Mouse (Mus musculus) limb, embryonic 14.5 days (tissue): ENCODE measurements around the gene Cd24a. TPM values are rescaled to one million over a fixed set of nuclear protein-coding genes. Genes with fewer than 3 reads are reported as not detected.

Source experiments
- ATAC-seq: fragments of 200-750 bp; cut with Nextera tagmentation; 2 replicates; pipeline ENCODE4 v1.8.0; 2017; ENCODE audit warnings: low read depth, moderate number of reproducible peaks, moderate TSS enrichment; ENCODE audit not compliant: low FRiP score
- DNase-seq: peaks from one replicate; pipeline ENCODE4 v3.0.0-alpha.2; 2015; ENCODE audit warnings: low spot score
- H3K27ac ChIP-seq: fragments of 300-500 bp; sonication (generic); replicated peaks from 2 replicates; pipeline ENCODE4 v1.5.1; 2014; ENCODE audit warnings: low read depth, mild to moderate bottlenecking, low read length, moderate library complexity, mixed read lengths
- H3K27me3 ChIP-seq: fragments of 300-500 bp; sonication (generic); 2 replicates; pipeline ENCODE4 v1.6.1; 2014; ENCODE audit warnings: low read length, mixed read lengths; ENCODE audit not compliant: control insufficient read depth, insufficient read depth
- H3K36me3 ChIP-seq: fragments of 300-500 bp; sonication (generic); 2 replicates; pipeline ENCODE4 v1.6.1; 2014; ENCODE audit warnings: mild to moderate bottlenecking, low read length, moderate library complexity, mixed read lengths; ENCODE audit not compliant: control insufficient read depth, insufficient read depth
- H3K4me1 ChIP-seq: fragments of 300-500 bp; sonication (generic); 2 replicates; pipeline ENCODE4 v1.6.1; 2014; ENCODE audit warnings: antibody characterized with exemption, low read length, mixed read lengths; ENCODE audit not compliant: control insufficient read depth, insufficient read depth
- H3K4me2 ChIP-seq: fragments of 300-500 bp; sonication (generic); replicated peaks from 2 replicates; pipeline ENCODE4 v1.6.1; 2014; ENCODE audit warnings: low read depth, mild to moderate bottlenecking, low read length, moderate library complexity; ENCODE audit not compliant: severe bottlenecking
- H3K4me3 ChIP-seq: fragments of 300-500 bp; sonication (generic); replicated peaks from 2 replicates; pipeline ENCODE4 v1.5.1; 2014; ENCODE audit warnings: low read length
- H3K9ac ChIP-seq: fragments of 300-500 bp; sonication (generic); 2 replicates; pipeline ENCODE4 v1.6.1; 2014; ENCODE audit warnings: mild to moderate bottlenecking, low read depth, low read length, moderate library complexity; ENCODE audit not compliant: severe bottlenecking
- H3K9me3 ChIP-seq: fragments of 300-500 bp; sonication (generic); 2 replicates; pipeline ENCODE4 v1.6.1; 2016; ENCODE audit warnings: low read length; ENCODE audit not compliant: control insufficient read depth
- POLR2A ChIP-seq: fragments of 200-500 bp; IDR thresholded peaks from 2 replicates; pipeline ENCODE4 v1.8.0; 2012; ENCODE audit warnings: inconsistent platforms, mild to moderate bottlenecking, moderate library complexity, borderline replicate concordance; ENCODE audit not compliant: insufficient read depth, insufficient read length; ENCODE audit errors: extremely low read depth
- WGBS: fragments of 180-500 bp; shearing (Covaris S2); extraction: QIAGEN DNeasy Blood & Tissue Kit; methylation state at CpG from one replicate; pipeline ENCODE4 v1.1.7; 2014; 5-methylcytosine and 5-hydroxymethylcytosine counted together
- polyA plus RNA-seq, 2 experiments: library from polyadenylated mRNA; depleted of rRNA in 1 of 2; stranded (reverse) in 1 of 2; unstranded in 1 of 2; fragments of >200 nt; fragmentation: Nextera tagmentation in 1 of 2; extraction: Ambion mirVana in 1 of 2; gene quantifications; 2 replicates each; pipeline versions ENCODE4 v1.2.1 to v1.2.3; 2012 to 2014

Cd24a gene
- polyA plus RNA-seq, 2 experiments = 268 to 335 TPM

DNA sequence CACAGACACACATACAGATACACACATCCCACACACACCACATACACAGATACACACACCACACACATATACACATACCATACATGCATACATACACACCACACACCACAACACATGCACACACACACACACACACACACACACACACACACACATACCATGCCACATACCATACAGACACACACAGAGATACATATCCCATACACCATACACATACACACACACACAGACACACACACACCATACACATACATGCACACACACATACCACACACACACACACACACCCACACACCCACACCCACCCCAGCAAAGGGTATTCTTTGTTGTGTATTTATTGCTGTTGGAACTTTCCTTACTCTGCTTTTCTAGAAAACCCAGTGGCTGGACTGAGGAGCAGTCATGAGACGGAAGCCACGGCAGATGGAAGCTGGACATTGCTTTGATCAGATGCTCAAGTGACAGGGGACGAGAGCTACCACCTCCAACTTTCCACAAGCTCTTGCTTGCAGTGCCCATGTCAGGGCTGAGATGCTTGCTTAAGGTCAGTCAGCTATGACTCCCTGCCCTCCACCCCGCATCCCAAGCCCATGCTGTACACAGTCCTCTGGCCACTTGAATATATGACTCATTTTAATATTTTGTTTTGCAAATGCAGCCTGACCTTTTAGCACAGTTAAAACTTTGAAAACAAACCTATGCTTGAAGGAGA is 26.0 kb downstream of the Cd24a start:
- no peak for DNase-seq
- peaks cover 13% of the 10 kb centered on the region for H3K4me1 ChIP-seq
- 67% methylated on average over 4 of the region's 4 CpGs for WGBS
- 0 out of 2 replicates have a peak overlapping the region, but pooled peaks have one; percentile 21 for H3K27ac ChIP-seq
- H3K4me2 ChIP-seq = no peak overlapping the region
- no peak overlapping the region for H3K9ac ChIP-seq
- no peaks in the 10 kb centered on the region for H3K27me3 ChIP-seq
- no peak for TF ChIP-seq POLR2A
- no peak overlapping the region for H3K4me3 ChIP-seq
- H3K9me3 ChIP-seq = no peaks in the 10 kb centered on the region
- ATAC-seq = no peak
- no peaks in the 10 kb centered on the region for H3K36me3 ChIP-seq

DNA sequence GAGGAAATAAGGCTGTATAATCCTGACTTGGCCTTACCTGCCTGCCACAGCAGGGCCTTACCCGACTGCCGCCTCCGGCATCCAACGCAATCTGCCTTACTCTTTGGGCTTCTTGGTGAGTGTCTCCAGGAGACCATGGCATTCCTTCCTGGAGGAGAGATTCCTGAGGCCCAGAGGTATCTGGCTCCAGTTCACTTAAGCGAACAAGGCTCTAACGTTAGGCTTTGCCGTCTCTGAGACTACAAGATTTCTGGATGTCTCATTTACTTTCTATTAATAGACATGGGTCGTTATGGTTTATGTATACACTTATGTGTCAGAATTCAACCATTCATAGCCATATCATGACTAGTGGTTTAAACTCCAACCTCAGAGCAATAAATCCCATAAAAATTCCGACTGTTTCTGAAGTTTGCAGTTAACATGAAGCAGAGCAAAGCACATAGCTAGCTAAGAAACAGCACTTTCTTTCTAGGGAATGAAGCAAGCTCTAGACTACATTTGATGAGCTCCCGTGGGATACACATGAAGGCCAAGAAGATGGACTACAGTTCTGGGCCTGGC is 26.7 kb downstream of the Cd24a start:
- no peaks in the 10 kb centered on the region for H3K9me3 ChIP-seq
- peaks cover 13% of the 10 kb centered on the region for H3K4me1 ChIP-seq
- no peak overlapping the region for H3K4me2 ChIP-seq
- no peak for TF ChIP-seq POLR2A
- 50% methylated on average over 10 of the region's 10 CpGs for WGBS
- H3K9ac ChIP-seq = no peak overlapping the region
- 0 out of 2 replicates have a peak overlapping the region, but pooled peaks have one; percentile 26 for H3K27ac ChIP-seq
- ATAC-seq (0 out of 2 replicates have a peak, but pooled peaks have one; percentile 30), DNase-seq (no peak)
- no peaks in the 10 kb centered on the region for H3K27me3 ChIP-seq
- no peaks in the 10 kb centered on the region for H3K36me3 ChIP-seq
- H3K4me3 ChIP-seq = no peak overlapping the region

DNA sequence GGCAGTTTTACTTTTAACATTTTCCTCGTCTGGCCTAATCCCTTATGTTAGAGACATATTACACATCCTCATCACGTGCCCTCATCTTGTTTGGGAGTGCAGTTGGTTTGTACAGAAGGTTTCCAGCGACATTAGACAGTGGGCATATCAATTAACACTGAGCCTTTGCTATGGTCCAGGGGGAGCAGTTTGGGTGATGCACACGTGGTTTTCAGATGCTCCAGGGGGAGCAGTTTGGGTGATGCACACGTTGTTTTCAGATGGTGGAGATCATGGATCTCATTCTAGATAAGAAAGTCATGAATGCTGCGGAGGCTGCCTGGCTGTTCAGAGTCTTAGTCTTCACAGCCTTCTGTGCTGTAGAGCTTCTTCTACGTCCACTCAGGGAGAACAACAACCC is 27.8 kb downstream of the Cd24a start:
- 78% methylated on average over 7 of the region's 7 CpGs for WGBS

GRCm38 (mm10) chr10:43609507-43609906 is 31.4 kb downstream of the Cd24a start:
- no peaks in the 10 kb centered on the region for H3K27me3 ChIP-seq
- ATAC-seq = no peak
- WGBS = 86% methylated on average over 5 of the region's 5 CpGs
- H3K36me3 ChIP-seq = no peaks in the 10 kb centered on the region
- no peak overlapping the region for H3K4me3 ChIP-seq
- no peak for DNase-seq
- no peak overlapping the region for H3K9ac ChIP-seq
- TF ChIP-seq POLR2A = no peak
- H3K4me1 ChIP-seq = peaks cover 6% of the 10 kb centered on the region; the same call in 1 of the 2 replicates
- no peaks in the 10 kb centered on the region for H3K9me3 ChIP-seq
- no peak overlapping the region for H3K27ac ChIP-seq
- no peak overlapping the region for H3K4me2 ChIP-seq

More for the DNA sequence above, 27.8 kb downstream of the Cd24a start:
- H3K36me3 ChIP-seq = no peaks in the 10 kb centered on the region
- no peak for TF ChIP-seq POLR2A
- no peak overlapping the region for H3K4me2 ChIP-seq
- no peaks in the 10 kb centered on the region for H3K9me3 ChIP-seq
- H3K4me3 ChIP-seq = no peak overlapping the region
- H3K4me1 ChIP-seq = peaks cover 13% of the 10 kb centered on the region
- ATAC-seq = no peak
- no peak for DNase-seq
- H3K27me3 ChIP-seq = no peaks in the 10 kb centered on the region
- no peak overlapping the region for H3K9ac ChIP-seq
- H3K27ac ChIP-seq = no peak overlapping the region

- TF ChIP-seq POLR2A = no peak
- DNase-seq (no peak), ATAC-seq (no peak)
- H3K9ac ChIP-seq = no peak overlapping the region
- H3K36me3 ChIP-seq = no peaks in the 10 kb centered on the region
- no peak overlapping the region for H3K4me3 ChIP-seq
- no peaks in the 10 kb centered on the region for H3K9me3 ChIP-seq
- H3K27me3 ChIP-seq = no peaks in the 10 kb centered on the region
- WGBS = 88% methylated on average over 2 of the region's 2 CpGs
- no peak overlapping the region for H3K27ac ChIP-seq
- no peak overlapping the region for H3K4me2 ChIP-seq
- peaks cover 2% of the 10 kb centered on the region; the same call in 1 of the 2 replicates for H3K4me1 ChIP-seq
Measured at GRCm38 (mm10) chr10:43609958-43610357, 31.9 kb downstream of the Cd24a start.
